Mouse (Mus musculus): ENCODE data around the gene Akt2.
"Not testable (repeated sequence)": the region's sequence is repeated elsewhere in the genome, so short reads cannot be mapped to it uniquely, and the experiment has no call there.

Akt2 gene

GRCm38 (mm10) chr7:27612940-27613339 lies 21.6 kb downstream of the Akt2 start:
- no peak for DNase-seq (ENCODE audit: low read depth, low spot score)

GRCm38 (mm10) chr7:27613751-27614499 lies 22.6 kb downstream of the Akt2 start:
- DNase-seq (ENCODE audit: low read depth, low spot score): no peak

DNA sequence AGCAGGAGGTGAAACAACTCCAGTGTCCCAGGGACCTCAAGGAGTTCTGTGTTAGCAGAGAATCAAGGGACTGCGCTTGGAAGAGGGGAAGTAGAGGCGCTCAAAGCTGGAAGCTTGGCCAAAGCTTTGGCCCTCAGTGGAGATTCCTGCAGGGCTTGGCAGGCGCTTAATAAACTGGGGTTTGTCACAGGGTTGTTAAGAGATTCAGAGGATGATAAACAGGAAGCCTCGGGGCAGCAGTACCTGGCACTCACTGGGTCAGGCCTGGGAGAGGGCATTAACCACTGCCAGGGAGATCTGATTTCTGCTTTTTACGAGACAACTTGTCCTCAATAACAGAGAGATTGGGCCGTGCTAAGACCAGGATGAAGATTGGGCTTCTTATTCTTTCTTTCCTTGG lies 29.7 kb downstream of the Akt2 start:
- no peak for DNase-seq (ENCODE audit: low read depth, low spot score)

DNA sequence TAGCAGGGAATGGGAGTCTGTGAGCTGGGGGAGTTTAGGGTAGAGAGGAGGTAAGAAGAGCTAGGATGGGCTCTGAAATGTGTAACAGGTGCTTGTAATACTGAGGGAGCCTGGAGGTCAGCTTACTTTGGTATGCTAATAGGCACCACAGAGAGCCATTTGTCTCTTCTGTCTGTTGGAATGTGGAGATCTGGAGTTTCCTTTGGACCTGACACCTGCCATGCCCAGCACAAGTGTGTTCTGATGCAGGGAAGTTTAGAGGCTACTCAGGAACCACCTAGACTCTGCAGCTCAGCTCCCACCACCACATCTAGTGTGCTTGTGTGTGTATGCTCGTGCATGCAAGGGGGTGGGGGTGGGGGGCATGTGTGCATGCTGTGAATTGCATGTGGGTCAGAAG lies 30.9 kb downstream of the Akt2 start:
- DNase-seq (ENCODE audit: low read depth, low spot score): no peak

DNA sequence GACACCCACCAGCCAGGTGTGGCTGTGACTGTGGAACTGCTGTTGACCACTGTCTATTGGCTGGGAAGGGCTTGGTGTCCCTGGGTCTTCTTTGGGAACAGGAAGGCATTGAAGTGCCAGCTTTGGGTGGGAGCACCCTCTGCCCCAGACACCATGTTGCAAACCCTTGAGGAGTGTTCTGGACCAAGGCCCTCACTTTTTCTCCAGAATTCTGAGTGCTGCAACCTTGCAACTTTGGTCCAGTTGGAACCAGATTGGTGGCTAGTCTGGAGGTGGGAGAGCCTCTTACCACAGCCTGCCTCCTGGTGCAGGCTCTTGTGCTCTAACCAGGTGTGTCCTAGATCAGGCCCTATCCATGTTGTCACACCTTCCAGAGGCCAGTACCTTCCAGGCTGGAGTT lies 33.6 kb downstream of the Akt2 start:
- no peak for DNase-seq (ENCODE audit: low read depth, low spot score)

GRCm38 (mm10) chr7:27627707-27628106 lies 36.4 kb downstream of the Akt2 start:
- DNase-seq (ENCODE audit: low read depth, low spot score): no peak

GRCm38 (mm10) chr7:27628190-27628589 lies 36.8 kb downstream of the Akt2 start:
- no peak for DNase-seq (ENCODE audit: low read depth, low spot score)

GRCm38 (mm10) chr7:27628816-27629215 lies 37.5 kb downstream of the Akt2 start:
- not testable (repeated sequence) for DNase-seq (ENCODE audit: low read depth, low spot score)

- no peak for DNase-seq (ENCODE audit: low read depth, low spot score)
These were observed 40.1 kb downstream of the Akt2 start for GRCm38 (mm10) chr7:27631439-27631838.

GRCm38 (mm10) chr7:27633166-27633565 lies 41.8 kb downstream of the Akt2 start:
- no peak for DNase-seq (ENCODE audit: low read depth, low spot score)

DNA sequence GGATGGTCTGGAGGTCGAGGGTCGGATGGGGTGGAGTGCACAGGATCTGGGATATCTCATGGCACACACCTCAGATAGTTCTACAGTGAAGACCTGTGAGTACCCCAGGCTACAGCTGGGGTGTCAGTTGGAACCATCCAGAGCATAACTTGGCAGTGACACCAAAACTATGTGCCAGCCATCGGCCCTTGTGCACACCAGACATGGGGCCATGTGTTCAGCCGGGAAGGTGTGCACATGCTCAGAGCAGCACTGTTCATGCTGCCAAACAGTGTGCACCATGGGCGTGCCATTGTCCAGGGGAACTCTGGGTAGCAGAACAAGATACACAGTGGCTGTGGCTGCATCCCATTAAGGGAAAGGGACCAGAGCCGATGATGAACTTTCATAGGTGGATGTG lies 43.3 kb downstream of the Akt2 start:
- DNase-seq (ENCODE audit: low read depth, low spot score): no peak

DNA sequence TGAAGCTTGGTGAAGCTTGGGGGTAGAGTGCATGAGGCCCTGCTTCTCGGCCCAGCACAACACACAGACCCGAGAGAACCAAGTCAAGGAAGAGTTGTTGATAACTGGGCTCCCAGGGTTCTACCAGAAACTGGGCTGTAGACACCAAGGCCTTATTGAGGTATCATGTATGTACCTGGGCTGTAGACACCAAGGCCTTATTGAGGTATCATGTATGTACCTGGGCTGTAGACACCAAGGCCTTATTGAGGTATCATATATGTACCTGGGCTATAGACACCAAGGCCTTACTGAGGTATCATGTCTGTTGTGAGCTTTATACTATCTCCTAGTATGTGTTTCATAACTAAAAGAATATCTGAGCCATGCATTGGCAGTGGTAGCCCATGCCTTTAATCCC lies 43.7 kb downstream of the Akt2 start:
- DNase-seq (ENCODE audit: low read depth, low spot score): not testable (repeated sequence)

DNA sequence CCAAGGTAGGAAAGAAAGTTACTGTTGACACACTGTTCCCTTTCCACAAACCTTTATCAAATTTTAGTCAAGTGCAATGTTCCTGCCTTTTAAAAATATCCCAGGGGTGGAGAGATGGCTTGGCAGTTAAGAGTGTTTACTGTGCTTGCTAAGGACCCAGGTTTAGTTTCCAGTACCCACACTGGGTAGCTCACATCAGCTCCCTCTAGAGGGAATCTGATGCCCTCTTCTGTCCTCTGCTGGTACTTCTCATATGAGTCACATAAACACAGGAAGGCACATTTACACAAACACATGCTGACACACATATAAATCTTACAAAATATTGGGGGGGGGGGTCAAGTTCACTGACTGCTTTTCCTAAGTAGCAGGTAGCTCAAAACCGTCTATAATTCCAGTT lies 53.1 kb downstream of the Akt2 start:
- DNase-seq (ENCODE audit: low read depth, low spot score): peak; percentile 19

GRCm38 (mm10) chr7:27646516-27646915 lies 55.2 kb downstream of the Akt2 start:
- no peak for DNase-seq (ENCODE audit: low read depth, low spot score)

DNA sequence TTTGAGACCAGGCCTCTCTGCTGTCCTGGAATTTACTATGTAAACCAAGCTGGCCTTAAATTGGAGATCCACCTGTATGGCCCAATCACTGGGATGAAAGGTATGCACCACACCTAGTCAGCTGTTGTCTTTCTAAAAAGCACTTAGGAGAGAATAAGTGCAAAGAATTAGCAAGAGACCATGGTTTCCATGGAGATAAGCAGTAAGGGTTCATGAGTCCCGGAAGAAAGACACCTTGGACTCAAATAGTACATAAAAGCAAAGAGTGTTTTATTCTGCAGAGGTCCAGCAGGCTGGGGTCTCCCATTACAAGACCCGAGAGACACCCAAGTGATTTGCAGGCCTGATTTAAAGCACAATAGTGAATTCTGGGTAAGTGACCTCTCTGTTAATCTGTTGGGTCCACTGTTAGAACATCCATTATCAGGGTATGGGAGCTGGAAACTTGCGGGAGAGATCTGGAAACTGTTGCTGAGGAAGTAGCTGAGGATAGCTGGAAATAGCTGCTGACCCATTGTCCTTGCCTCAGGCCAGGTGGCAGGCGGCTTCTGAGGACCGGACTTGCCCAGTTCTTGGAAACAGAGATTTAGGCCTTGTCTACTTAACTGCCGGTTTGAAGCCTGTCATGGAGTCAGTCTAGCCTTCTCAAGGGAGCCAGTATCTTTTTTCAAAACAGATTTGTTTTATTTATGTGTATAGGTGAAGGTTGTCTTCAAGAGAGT lies 56.1 kb downstream of the Akt2 start:
- no peak for DNase-seq (ENCODE audit: low read depth, low spot score)

GRCm38 (mm10) chr7:27649723-27650122 lies 58.4 kb downstream of the Akt2 start:
- DNase-seq (ENCODE audit: low read depth, low spot score): no peak

DNA sequence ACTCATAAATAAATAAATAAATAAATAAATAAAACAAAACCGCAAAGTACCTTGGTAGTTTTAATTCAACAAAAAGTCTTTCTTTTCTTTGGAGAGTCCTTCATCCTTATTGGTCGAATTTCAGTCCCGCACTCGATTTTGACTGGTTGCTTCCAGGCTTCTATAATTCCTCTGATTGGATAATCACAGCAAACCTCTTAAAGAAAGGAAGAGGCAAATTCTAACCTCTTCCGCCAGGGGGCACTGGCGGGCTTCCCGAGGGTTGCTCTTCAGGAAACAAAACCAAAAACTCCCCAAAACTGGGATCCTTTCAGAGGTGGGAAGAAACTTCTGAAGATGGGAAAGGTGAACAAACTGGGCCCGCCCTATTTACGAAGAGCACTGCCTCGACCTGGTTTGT lies 59.6 kb downstream of the Akt2 start:
- DNase-seq (ENCODE audit: low read depth, low spot score): peak; percentile 83

DNA sequence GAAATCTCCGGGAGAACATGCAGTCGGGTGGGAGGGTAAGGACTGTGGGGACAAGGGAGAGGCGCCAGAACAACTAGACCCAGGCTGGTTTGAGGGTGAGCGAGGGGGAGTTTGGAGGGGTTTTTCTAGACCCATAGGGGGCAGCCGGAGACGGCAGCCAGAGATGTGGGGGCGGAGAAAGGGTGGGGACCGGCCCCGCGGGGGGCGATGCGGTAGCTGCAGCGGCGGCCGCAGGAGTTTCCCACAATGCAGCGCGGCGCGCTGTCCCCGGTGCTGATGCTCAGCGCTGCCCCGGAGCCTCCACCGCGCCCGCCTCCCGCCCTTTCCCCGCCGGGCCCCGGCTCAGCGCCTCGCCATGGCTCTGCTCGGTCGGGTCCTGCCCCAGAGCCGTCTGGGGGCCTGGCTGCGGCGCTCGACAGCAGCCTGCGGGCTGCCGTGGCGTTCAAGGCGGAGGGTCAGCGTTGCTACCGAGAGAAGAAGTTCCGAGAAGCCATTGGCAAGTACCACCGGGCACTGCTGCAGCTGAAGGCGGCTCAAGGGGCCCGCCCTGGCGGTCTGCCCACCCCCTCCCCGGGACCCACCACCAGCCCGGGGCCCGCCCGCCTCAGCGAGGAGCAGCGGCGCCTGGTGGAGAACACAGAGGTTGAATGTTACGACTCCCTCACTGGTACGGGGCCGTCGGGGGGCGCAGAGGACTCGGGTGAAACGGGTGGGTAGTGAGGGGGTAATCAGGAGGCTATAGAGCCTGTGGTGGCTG lies 62.5 kb downstream of the Akt2 start, which contains the start of gene Ttc9b:
Ttc9b (plus strand) TSS at position 235 of the 757 bp plus-strand sequence.
- no peak for DNase-seq (ENCODE audit: low read depth, low spot score)

DNA sequence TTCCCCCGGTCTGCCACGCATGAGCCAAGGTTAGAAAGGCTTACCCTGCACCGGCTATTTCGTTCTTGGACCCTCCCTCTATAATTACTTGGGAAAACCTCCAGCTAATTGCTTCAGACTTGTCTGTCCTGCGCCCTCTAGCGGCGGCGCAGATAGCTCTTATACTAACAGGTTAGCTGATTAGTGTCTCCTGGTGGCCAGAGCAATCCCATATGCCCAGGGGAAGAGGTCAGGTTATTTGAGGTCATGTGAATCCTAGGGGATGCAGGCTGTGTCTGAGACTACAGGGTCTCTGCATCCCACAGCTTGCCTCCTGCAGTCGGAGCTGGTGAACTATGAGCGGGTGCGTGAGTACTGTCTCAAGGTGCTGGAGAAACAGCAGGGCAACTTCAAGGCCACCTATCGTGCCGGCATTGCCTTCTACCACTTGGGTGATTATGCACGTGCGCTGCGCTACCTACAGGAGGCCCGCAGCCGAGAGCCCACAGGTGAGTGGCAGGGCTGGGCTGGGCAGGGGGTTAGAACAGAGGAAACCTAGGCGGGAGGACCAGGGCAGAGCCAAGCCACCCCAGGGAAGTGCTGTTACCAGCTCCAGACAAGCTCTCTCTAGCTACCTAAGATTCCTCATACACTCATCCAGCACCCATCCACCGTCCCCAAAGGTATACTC lies 63.4 kb downstream of the Akt2 start:
- no peak for DNase-seq (ENCODE audit: low read depth, low spot score)

- DNase-seq (ENCODE audit: low read depth, low spot score): no peak
These were observed 64.2 kb downstream of the Akt2 start for GRCm38 (mm10) chr7:27655545-27655944.

GRCm38 (mm10) chr7:27656600-27656999 lies 65.2 kb downstream of the Akt2 start:
- DNase-seq (ENCODE audit: low read depth, low spot score): no peak

Measured in 3T3-L1 (cell line).